Mouse (Mus musculus): ENCODE measurements around the gene Slc9a6.
A peak's percentile ranks its signal among the peaks of the same experiment; 100 is the strongest.

Slc9a6 gene

DNA sequence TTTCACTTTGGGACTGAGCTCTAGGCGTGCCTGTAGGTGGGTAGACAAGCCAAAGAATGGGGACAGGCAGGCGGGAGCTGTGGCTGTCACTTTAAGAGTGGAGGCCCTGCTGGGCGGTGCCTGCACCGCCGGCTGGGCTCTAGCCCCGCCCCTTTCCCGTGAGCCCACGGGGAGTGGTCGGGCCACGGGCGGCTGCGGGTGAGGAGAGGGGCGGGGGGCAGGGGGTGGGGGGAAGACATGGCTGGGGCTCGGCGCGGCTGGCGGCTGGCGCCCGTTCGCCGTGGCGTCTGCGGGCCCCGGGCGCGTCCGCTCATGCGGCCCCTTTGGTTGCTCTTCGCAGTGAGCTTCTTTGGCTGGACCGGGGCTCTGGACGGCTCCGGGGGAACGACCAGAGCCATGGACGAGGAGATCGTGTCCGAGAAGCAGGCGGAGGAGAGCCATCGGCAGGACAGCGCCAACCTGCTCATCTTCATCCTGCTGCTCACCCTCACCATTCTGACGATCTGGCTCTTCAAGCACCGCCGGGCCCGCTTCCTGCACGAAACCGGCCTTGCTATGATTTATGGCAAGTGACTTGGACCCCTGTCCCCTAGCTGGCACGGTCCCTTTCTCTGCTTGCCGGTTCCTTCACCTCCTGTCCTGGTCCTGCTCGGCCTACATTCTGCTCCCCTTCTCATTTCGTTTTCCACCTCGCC, at the start of gene Slc9a6:
Gene Slc9a6, plus strand, starts transcription at position 135 of the 695 bp plus-strand sequence.
- DNase-seq (ENCODE audit: low read depth, low spot score), result peak; percentile 55

DNA sequence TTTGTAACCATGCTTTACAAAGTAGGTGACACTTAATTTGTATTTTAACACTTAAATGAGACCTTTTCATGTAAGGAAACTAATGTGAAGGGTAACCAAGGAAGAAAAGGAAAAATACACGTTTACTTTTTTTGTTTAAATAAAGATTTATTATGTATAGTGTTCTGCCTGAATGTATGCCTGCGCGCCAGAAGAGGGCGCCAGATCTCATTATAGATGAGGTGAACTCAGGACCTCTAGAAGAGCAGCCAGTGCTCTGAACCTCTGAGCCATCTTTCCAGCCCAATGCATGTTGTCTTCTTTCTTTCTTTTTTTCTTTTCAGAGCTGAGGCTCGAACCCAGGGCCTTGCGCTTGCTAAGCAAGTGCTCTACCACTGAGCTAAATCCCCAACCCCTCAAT, 37.1 kb upstream of the Slc9a6 start:
- no peak for DNase-seq (ENCODE audit: low read depth, low spot score)

DNA sequence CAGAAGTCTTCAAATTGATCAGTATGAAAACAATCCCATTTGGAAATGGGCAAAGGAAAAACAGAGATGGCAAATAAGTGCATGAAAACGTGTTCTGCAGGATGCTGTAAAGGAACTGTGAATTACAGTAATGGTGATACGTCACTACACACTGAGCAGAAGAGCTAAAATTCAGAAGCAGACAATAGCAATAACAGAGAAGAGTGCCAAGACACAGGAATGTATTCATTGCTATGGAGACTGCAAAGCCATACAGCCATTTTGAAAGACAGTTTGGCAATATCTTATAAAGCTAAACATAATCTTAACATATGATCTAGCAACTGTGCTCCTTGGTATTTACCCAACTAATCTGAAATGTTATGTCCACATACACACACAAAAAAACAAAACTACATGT, 31.4 kb upstream of the Slc9a6 start:
- DNase-seq (ENCODE audit: low read depth, low spot score), result peak; percentile 3

DNA sequence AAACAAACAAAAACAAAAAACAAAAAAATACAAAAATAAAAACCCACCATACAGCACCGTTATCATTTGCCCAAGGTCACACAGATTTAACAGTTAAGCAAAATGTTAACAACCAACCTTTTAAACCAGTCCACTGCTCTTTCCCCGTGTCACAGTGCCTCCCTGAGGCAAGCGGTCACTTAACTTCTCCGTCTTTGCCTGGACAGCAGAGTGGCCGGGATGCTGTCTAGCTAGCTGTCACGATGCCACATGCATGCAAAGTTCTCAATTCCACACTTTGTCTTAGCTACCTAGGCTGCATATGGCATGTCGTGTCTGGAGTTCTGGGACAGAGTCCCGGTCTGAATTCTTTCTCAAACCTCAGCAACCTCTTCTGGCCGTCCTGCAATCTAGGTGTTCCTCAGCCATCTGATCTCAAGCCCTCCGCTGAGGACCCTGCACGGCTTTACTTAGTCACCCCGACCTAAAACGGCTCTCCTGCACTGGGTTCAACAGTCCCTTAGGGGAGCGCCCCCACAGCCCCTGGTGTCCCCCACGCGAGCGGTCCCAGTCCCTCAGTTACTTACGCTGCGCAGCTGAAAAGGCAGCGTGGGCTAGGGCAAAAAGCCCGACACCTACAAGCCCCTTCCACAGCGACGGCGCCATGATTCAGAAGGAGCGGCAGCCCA, 12.2 kb upstream of the Slc9a6 start:
- no peak for DNase-seq (ENCODE audit: low read depth, low spot score)

DNA sequence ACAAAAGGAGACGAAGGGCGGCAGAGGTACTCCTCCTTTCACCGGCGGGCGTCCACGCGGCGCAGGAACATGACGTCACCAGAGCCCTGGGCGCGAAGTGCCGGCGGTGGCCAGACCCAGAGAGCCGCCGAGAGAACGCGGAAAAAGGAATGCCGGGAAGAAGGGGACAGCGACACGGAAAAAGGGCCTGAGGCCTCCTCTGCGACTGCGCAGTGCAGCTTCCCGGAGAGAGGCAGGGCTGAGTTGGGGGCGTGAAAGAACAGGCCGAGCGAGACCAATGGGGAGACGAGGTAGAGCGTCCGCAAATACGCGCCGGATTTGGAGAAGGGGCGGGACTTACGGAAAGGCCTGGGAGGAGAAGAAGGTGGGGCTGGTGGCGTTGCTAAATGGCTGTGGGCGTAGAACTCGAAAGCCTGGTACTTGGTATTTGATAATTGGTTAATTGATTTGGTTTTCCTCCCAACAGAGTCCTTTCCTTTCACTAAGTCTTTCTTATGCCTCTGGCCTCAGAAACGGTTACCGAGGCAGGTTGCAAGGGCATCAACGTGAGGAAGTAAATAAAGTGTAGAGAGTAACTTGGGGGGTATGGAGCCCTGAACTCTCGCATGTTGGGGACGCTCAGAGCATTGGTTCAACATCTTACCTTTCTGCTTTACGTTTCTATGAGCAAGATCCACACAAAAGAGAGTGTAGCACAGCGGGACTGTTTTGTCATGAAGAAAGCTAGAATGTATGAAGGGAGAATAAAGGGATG, 11.5 kb upstream of the Slc9a6 start, which contains the start of gene Mmgt1:
Gene Mmgt1, minus strand, starts transcription at position 183 of the 754 bp plus-strand sequence.
- peak; percentile 90 for DNase-seq (ENCODE audit: low read depth, low spot score)

DNA sequence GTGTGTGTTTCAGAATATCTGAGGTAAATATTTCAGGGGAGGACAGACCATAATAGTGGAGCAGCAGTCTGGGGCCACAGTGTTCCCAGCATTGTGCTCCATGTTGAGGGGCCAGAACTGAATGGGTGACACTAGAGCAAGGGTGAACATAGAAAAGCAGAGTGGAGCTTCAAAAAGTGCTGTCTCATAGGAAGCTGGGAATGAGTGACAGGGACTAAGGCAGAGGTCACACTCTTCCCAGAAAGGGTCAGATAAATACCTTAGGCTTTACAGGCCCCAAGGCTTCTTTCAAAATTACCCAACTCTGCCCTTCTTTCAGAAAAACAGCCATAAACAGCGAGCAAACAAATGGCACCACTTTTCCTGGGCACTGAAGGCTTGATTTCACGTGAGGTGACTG, 3.0 kb upstream of the Slc9a6 start:
- no peak for DNase-seq (ENCODE audit: low read depth, low spot score)

DNA sequence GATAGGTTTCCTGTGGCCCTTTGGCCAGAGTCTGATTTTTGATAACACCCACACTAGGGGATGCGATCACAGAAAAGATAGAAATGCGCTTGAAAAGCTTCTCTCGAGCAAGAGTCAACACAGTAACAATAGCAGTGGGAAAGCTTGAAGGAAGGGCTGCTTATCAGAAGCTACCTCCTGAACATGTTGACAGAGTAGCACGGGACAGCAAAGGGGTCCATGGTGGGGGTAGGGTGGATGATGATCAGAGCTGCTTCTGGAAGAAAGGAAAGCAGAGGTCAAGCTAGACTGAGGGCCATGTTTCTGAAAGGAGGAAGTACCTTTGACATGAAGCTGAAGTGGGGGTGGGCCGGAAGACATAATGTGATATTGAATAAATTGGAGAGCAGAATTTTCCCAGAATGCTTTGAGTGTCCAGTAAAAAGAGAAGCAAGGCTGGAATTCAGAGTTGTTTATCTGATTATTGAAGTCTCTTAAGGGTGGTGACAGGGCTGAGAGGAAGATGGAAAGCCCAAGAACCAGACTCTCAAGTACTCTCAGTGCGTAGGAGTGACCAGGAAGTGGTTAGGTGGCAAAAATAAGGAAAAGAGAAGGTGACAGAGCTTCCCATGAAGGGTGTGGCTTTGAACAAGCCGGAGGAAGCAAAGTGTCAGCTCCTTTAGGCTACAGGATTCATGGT, 2.4 kb upstream of the Slc9a6 start:
- DNase-seq (ENCODE audit: low read depth, low spot score), result no peak

DNA sequence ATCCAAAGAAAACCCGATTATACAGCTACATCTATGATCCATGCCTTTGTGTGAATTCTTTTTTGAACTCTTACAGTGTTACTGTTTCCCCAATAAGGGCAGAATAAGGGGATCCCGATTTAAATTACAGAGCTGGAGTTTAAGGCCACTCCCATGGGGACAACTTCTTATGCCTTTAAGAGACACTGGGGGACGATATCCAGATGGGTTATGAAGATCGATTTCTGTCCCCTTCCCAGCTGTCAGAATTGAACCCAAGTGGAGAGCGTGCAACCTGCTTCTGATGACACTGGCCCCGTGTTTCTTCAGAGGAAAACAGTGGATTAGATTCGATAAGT, 303 bp upstream of the Slc9a6 start:
- DNase-seq (ENCODE audit: low read depth, low spot score), result no peak

DNA sequence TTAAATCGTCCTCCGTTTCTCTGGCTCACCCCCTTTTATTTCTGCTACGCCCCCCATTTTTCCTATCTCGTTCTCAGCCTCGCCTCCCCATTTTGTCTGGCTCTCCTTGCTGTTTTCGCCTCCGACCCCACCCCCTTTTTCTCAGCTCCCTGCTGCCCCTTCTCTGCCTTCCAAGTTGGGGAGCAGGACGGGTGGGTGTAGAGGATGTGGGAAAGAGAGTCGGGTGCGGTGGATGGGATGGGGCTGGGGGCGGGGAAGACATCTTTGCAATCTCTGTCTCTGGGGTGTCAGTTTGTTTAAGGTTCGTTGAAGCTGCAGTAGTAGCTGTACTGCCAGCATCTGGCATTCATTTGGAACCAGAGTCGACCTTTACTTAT, 749 bp downstream of the Slc9a6 start:
- DNase-seq (ENCODE audit: low read depth, low spot score), result no peak

DNA sequence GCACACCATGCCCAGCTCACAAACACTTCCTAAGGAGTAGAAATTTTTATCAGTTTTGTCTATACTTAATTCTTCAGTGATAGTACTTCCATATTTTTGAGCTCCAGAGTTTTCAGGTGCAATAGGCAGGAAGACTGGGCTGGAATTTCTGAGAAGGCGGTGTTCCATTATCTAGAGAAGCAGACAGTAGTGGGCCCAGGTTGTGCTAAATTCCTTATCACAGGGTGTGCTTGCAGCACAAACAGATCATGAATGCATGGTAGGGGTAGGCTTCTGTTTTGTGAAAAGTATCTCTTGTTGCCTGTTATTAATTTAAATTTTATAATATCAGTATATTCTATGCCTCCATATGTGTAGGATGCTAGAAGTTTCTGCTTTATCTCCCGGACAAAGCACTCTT, 5.7 kb downstream of the Slc9a6 start:
- no peak for DNase-seq (ENCODE audit: low read depth, low spot score)

DNA sequence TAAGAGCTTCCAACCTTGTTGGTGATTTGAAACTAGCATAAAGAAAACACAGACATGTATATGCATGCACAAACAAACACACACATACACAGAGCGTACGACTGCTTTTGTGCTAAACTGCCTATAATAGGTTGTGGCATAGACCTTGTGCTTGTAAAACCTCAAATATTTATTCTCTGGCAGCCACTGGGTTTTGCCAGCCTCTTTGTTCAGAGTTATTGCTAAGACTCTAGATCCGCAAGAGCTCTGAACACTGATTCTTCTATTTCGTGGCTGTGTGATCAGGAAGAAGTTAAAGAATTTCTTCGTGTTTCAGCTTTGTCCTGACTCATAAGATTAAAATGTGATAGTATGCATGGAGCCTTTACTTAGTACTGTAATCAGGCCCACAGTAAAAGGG, 26.6 kb downstream of the Slc9a6 start:
- DNase-seq (ENCODE audit: low read depth, low spot score), result no peak

DNA sequence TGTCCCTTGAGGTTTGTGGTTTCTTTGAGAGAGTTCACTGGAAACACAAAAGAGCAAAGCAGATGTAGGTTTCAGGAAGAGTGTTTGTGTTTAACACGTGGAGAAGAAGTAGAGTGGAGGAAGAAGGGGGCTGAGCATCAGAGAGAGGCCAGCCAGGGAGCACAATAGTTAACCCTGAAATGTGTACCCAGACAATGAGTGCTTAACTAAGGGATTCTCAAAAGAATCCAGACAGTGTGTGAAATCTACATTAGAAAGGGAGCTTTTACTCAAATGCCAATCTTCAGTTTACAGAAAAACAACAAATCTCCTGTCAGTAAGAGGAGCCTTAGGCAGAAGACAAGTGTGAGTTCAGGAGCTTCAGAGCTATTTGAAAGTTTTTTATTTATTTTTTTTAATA, 30.5 kb downstream of the Slc9a6 start:
- no peak for DNase-seq (ENCODE audit: low read depth, low spot score)

DNA sequence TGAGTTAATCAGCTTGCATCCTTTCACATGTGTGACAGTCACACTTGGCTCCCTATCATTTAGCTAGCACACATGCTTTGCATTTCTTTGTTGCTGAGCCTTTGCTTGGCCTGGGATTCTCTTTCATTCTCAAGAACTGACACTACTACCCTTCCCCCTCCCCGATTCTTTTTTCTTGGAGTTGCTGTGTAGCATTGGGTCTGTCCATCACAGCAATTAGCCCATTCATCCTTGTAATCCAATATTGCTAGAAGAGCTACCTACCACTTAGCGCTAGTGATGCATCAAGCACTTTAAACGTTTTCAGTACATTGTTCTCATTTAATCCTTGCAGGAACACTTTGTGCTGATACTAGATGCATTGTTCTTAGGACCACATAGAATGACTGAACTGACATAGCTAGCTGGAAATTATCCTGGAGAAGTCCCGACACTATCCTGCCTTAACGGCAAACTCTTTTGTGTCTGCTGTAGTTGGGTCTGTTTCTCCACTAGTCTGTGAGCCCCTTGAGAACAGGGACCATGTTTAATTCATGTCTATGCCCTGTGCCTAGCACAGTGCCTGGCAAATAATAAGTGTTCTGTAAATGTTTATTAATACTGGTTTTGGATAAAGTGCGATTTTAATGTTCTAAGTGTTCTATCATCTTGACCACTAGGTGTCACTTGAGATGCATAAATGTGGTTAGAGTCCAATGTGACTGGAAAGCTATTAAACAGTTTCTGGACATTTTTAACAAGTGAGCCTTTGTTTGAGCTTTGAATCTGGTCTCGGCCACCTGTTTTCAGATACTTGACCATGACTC, 40.2 kb downstream of the Slc9a6 start:
- no peak for DNase-seq (ENCODE audit: low read depth, low spot score)

DNA sequence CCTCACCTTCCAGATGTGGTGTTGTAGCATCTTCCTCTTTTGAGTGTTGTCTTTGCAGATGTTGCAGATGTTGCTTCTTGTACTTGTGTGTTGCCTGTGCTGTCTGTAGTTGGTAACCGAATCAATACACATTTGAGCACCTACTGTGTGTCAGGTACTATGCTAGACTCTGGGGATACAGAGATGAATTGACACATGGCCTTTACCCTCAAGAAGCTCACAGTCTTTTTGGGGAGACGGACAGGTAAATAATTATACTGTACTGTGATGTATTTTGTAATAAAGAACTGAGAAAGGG, 40.7 kb downstream of the Slc9a6 start:
- no peak for DNase-seq (ENCODE audit: low read depth, low spot score)

DNA sequence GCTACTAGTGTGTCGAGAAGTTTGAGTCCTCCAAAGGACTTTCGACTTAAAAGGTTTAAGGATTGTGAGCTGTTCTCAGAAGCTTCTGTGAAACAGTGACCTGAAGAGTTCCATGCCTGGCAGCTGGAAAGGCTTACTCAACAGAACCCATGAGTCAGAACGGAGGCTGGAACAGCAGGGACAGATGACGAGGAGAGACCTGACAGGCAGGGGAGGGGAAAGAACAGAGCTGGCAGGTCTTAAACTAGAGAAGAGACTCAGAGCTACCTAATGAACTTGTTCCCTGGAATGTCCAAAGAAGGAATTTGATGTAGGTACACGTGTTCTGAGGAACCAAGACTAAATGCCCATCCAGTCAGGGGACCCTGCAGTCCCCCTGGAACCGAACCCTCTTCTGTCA, 41.3 kb downstream of the Slc9a6 start:
- DNase-seq (ENCODE audit: low read depth, low spot score), result no peak

DNA sequence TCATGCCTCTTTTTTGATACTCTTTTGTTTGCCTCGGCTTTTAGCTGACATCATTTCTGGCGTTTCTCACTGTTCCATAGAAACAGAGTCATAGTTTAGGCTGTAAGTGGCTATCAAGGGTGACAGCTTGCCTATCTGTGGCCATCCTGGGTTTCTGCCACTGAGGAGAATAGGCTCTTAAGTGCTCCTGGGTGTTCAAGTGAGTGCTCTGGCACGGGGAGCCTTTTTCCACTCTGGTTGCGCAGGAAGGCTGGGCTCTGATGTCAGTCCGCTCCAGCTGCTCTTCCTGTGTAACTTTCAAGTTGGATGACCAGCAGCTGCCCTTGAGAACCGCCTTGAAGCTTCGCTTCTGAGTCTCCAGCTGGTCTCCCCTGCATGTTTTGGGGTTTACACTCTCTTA, 42.2 kb downstream of the Slc9a6 start:
- no peak for DNase-seq (ENCODE audit: low read depth, low spot score)

DNA sequence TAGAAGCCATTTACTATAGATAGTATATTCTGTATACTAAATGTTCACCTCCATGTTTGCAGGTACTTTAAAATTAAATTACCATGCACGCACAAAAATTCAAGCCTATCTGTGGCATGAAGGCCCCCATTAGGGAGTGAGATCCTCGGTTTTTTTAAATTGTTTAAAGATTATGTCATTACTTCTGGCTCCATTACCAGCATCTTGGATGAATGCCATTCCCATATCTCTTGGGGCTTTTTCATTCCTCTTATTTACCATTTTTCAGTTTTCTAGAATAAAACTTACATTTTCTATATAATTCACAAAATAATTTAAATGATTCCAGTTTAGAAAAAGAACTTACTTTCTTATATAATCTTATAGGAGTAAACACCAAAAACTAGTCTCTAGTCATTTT, 46.1 kb downstream of the Slc9a6 start:
- DNase-seq (ENCODE audit: low read depth, low spot score), result no peak

DNA sequence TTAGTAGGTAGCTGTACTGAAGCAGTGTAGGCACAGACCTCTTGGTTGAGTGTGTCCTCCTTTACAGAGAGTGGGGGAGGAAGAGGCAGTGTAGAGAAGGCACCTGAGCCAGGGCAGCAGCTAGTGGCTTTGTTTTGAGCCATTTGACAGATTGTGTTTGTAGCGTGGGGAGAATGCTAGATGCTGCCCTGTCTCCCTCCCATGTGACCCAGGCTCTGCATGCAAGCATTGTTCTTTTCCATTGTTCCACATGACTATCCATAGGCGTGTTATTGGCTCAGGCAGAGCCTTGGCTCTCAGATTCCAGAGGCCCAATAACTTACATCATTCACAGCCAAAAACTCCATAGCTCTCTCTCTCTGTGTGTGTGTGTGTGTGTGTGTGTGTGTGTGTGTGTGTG, 49.7 kb downstream of the Slc9a6 start:
- DNase-seq (ENCODE audit: low read depth, low spot score), result no peak

DNA sequence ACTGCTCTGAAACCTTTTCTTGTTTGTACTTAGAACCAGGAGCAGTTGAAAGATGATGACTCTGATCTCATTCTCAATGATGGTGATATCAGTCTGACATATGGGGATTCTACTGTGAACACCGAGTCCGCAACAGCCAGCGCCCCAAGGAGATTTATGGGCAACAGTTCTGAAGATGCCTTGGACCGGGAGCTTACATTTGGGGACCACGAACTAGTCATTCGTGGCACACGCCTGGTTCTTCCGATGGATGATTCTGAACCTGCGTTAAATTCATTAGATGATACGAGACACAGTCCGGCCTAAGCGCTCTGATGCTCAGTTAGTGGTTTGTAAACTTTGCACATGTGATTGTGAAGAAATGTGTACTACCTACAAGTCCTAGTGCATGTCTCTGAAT, 51.6 kb downstream of the Slc9a6 start:
- DNase-seq (ENCODE audit: low read depth, low spot score), result no peak

DNA sequence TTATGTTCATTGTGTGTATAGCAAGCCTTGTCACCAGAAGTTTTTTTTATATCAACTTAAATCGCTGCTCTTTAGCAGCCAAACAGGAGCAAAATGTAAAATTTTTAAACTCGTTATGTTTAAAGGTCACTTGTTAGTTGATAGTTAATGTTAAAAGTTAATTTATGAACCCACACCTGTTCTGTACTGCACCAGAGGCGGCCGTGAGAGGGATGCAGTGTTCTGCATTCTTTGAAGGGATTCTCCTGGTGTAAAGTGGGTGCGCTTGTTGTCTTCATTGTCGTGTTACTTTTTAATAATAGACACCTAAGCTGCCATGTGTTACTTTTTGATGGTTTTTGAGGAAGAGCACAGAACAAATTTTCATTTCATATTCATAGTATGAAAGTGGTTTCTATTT, 52.8 kb downstream of the Slc9a6 start:
- DNase-seq (ENCODE audit: low read depth, low spot score), result no peak

DNA sequence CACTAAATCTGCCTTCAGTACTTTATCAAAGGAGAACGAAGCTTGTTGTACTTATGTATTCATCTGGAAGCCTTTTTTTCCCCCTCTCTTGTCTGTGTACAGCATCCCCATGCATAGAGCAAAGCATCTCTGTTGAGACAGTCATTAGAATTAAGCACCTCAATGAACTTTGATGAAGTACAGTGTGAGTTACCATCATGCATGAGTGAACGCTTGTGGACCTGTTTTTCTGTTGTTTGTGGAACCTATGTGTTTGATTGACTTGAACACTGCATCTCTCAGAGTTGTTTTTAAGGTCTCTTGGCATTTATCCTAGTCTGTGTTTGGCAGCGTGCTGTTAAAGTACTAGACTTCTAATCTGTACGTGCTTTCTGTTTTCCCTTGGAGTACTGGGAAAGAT, 53.8 kb downstream of the Slc9a6 start:
- no peak for DNase-seq (ENCODE audit: low read depth, low spot score)
